Mouse (Mus musculus): ENCODE results near the gene Hes7.

DNA sequence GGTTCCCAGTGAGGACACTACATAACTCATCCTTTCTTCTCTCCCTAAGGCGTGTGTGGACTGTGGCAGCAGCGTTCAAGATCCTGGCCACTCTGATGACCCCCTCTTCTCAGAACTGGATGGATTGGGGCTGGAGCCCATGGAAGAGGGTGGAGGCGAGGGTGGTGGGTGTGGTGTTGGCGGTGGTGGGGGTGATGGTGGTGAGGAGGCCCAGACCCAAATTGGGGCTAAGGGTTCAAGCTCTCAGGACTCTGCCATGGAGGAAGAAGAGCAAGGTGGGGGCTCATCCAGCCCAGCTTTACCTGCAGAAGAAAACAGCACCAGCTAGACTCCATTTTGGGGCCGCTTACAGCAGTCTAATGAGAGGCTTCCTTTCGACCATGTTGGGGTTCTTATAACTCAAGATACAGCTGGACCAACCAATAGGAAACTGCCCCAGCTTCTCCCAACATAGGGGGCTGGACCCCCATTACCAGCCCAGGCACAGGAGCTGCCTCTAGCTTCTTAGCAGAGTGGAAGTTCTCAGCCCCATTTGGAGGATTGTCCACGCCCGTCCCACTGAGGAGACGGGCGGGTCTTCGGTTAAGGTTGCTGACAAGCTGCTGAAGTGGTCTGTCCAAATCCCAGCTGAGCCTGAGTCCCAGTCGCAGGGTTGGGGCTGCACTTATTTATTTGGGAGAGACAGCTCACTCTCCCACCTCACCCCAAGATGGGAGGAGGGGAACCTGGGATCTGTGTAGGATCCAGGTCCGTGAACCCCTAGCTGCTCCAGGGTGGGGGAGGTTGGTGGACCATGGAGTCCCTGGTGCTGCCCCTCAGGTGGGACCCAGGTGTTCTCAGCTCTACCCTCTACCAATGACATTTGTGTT lies 10.9 kb upstream of the Hes7 start:
- TF ChIP-seq CTCF (conservative IDR thresholded peaks at IDR 0.05 in 1 of 2, IDR thresholded peaks at IDR 0.05 in 1 of 2; ENCODE audit: low read depth in 2 of 2, low read length in 2 of 2), result no peak
- TF ChIP-seq ZC3H11A (IDR thresholded peaks at IDR 0.05; ENCODE audit: low read depth, low read length), result no peak
- no peak for TF ChIP-seq EP300 (IDR thresholded peaks at IDR 0.05; ENCODE audit: low read length)
- no peak for TF ChIP-seq ZMIZ1 (IDR thresholded peaks at IDR 0.05; ENCODE audit: low read depth, low read length)
- TF ChIP-seq SMC3 (IDR thresholded peaks at IDR 0.05; ENCODE audit: low read depth, low read length), result no peak
- no peak for TF ChIP-seq TCF12 (IDR thresholded peaks at IDR 0.05; ENCODE audit: low read depth, low read length)
- no peak for TF ChIP-seq MAFK (IDR thresholded peaks at IDR 0.05; ENCODE audit: insufficient replicate concordance, low read length)
- TF ChIP-seq POLR2A (IDR thresholded peaks at IDR 0.05; ENCODE audit: low read depth, low read length), result no peak
